Mouse (Mus musculus) v-Abl transformed pro-B cells (cell line): Measurements from ENCODE around the gene Olfr1504.
"Not testable (repeated sequence)": the region's sequence is repeated elsewhere in the genome, so short reads cannot be mapped to it uniquely, and the experiment has no call there.

Source experiments
- in situ Hi-C, 2 experiments: fragments of 400-800 bp; cut with MboI; formaldehyde crosslinking; loops; one replicate each; pipeline ENCODE4 v1.15.1; 2025; ENCODE audit not compliant: unreplicated experiment in 2 of 2

Gene Olfr1504

GRCm38 (mm10) chr19:13897828-13898227 is at the start of gene Olfr1504:
Gene Olfr1504, minus strand, starts transcription at chr19:13897928.
- in situ Hi-C loops = no loop called here

- in situ Hi-C loops = no loop called here
Observed at GRCm38 (mm10) chr19:13913230-13913629, 15.5 kb upstream of the Olfr1504 start, which contains the start of gene Olfr1505. Gene Olfr1505, plus strand, starts transcription at chr19:13913530.

- in situ Hi-C loops = no loop called here
Observed at GRCm38 (mm10) chr19:13861495-13861894, 36.2 kb downstream of the Olfr1504 start, which contains the start of gene Olfr1502. Gene Olfr1502, plus strand, starts transcription at chr19:13861795.

GRCm38 (mm10) chr19:13850592-13850991 is 47.1 kb downstream of the Olfr1504 start, which contains the start of gene Olfr1501:
Gene Olfr1501, minus strand, starts transcription at chr19:13850692.
- in situ Hi-C loops = not testable (repeated sequence)
